24 mouse cellular contexts compared by ENCODE assay signal in the genomic region with DNA sequence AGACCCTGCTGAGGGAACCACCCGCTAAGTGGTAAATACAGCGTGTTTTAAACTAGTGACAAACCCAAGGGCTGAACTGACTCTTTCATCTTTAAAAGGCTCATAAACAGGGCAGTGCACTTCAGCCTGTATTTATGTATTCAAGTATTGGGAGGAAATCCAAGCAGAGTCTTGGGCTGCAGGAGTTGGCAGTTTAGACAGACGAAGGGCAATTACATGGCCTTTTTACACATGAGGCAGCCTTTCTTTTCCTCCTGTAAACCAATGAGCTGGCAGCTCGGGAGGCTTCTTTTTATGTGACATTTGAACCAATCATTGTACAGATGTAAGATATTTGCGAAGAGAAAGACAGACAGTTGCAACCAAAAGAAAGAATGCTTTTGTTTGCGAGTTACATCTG.
DNase-seq lines count a peak whose midpoint lies in the region; ATAC-seq and TF ChIP-seq lines count a peak whose summit lies in the region.
"Had no signal": no experiment of that assay in that cellular context is flagged by ENCODE, and none has a peak within 500 bp of the region (broad histone marks: within the 10 kb centered on the region; RNA-seq: fewer than 3 reads in every experiment).

No protein-coding gene starts in this region.

- ATAC-seq in lung, embryonic 16.5 days (ENCODE audit: low read depth), result peak; percentile 17; the same call in 1 of the 2 replicates
- no peak for ATAC-seq in limb, embryonic 13.5 days (ENCODE audit: low FRiP score, low read depth)
- ATAC-seq in hindbrain, embryonic 13.5 days (ENCODE audit: low FRiP score), result no peak
- ATAC-seq: CD4-positive, CD25-positive, alpha-beta regulatory T cell, adult 4 months; forebrain, embryonic 14.5 days; forebrain, postnatal 0 days had no signal

- no peak for DNase-seq in lung, postnatal 4 days
- DNase-seq in brain, embryonic 14.5 days (ENCODE audit: low read depth), result peak; percentile 22
- DNase-seq in limb, embryonic 10.5 days (ENCODE audit: low spot score), result no peak
- DNase-seq in frontal cortex, adult 2 months (ENCODE audit: extremely low spot score in 1 of 2, low spot score in 1 of 2), result no peak
- DNase-seq in left cerebral cortex, adult 9 months (ENCODE audit: low spot score in 2 of 2), result no peak
- DNase-seq: adrenal gland, postnatal 10 days; adrenal gland, postnatal 36 days; cerebellum, adult 11 months; cerebellum, adult 2 months; cerebellum, adult 9-11 months; cerebellum, postnatal 25 days; forebrain, postnatal 0 days; gastrocnemius, postnatal 25 days; heart, adult 18-20 months; heart, postnatal 14 days; heart, postnatal 4 days had no signal

- peaks cover 2% of the 10 kb centered on the region; the same call in 1 of the 2 replicates for H3K4me1 ChIP-seq in lung, embryonic 16.5 days (replicated peaks; ENCODE audit: control insufficient read depth, insufficient read depth, low read length)
- H3K4me1 ChIP-seq in limb, embryonic 10.5 days, result peaks cover 9% of the 10 kb centered on the region
- H3K4me1 ChIP-seq in limb, embryonic 13.5 days, result peaks cover 14% of the 10 kb centered on the region
- no peaks in the 10 kb centered on the region for H3K4me1 ChIP-seq in hindbrain, embryonic 13.5 days (replicated peaks)
- H3K4me1 ChIP-seq: heart, embryonic 13.5 days; hindbrain, embryonic 15.5 days had no signal

- no peak for TF ChIP-seq CTCF in brain, embryonic 14.5 days (IDR thresholded peaks at IDR 0.05; ENCODE audit: borderline replicate concordance, extremely low read depth, insufficient read depth, insufficient read length)

- H3K4me3 ChIP-seq in lung, embryonic 16.5 days (ENCODE audit: low read length), result no peak overlapping the region
- no peak overlapping the region for H3K4me3 ChIP-seq in limb, embryonic 10.5 days
- H3K4me3 ChIP-seq in limb, embryonic 13.5 days, result no peak overlapping the region
- no peak overlapping the region for H3K4me3 ChIP-seq in hindbrain, embryonic 13.5 days
- H3K4me3 ChIP-seq: embryonic facial prominence, embryonic 15.5 days; heart, embryonic 13.5 days; hindbrain, embryonic 15.5 days had no signal

- no peak overlapping the region for H3K27ac ChIP-seq in lung, embryonic 16.5 days (ENCODE audit: low read length)
- H3K27ac ChIP-seq in limb, embryonic 10.5 days, result 0 out of 2 replicates have a peak overlapping the region, but pooled peaks have one; percentile 6
- H3K27ac ChIP-seq in limb, embryonic 13.5 days, result no peak overlapping the region
- no peak overlapping the region for H3K27ac ChIP-seq in hindbrain, embryonic 13.5 days
- H3K27ac ChIP-seq: embryonic facial prominence, embryonic 15.5 days; heart, embryonic 13.5 days; hindbrain, embryonic 15.5 days had no signal

- WGBS in lung, embryonic 16.5 days, result 44% methylated on average over 6 of the region's 6 CpGs
- WGBS in limb, embryonic 10.5 days, result 54% methylated on average over 6 of the region's 6 CpGs
- 19% methylated on average over 6 of the region's 6 CpGs for WGBS in limb, embryonic 13.5 days
- 58% methylated on average over 6 of the region's 6 CpGs for WGBS in hindbrain, embryonic 13.5 days

- no peaks in the 10 kb centered on the region for H3K27me3 ChIP-seq in lung, embryonic 16.5 days (ENCODE audit: control insufficient read depth, insufficient read depth, low read depth, low read length)
- peaks cover 4% of the 10 kb centered on the region; the same call in 1 of the 2 replicates for H3K27me3 ChIP-seq in limb, embryonic 10.5 days (ENCODE audit: low read depth, poor library complexity, severe bottlenecking)
- H3K27me3 ChIP-seq in limb, embryonic 13.5 days, result no peaks in the 10 kb centered on the region
- no peaks in the 10 kb centered on the region for H3K27me3 ChIP-seq in hindbrain, embryonic 13.5 days
- H3K27me3 ChIP-seq: embryonic facial prominence, embryonic 15.5 days; hindbrain, embryonic 15.5 days had no signal

- H3K9me3 ChIP-seq in lung, embryonic 16.5 days (ENCODE audit: control insufficient read depth, low read length), result no peaks in the 10 kb centered on the region
- H3K9me3 ChIP-seq in limb, embryonic 10.5 days (replicated peaks), result 0 out of 2 replicates have a peak, but pooled peaks cover 2% of the 10 kb centered on the region
- H3K9me3 ChIP-seq in limb, embryonic 13.5 days, result no peaks in the 10 kb centered on the region
- no peaks in the 10 kb centered on the region for H3K9me3 ChIP-seq in hindbrain, embryonic 13.5 days
- H3K9me3 ChIP-seq: embryonic facial prominence, embryonic 15.5 days; heart, embryonic 13.5 days; hindbrain, embryonic 15.5 days had no signal

- no peak for TF ChIP-seq POLR2A in brain, embryonic 14.5 days (IDR thresholded peaks at IDR 0.05; ENCODE audit: borderline replicate concordance, extremely low read depth, insufficient read depth, insufficient read length, poor library complexity, severe bottlenecking)

- no peak overlapping the region for H3K9ac ChIP-seq in lung, embryonic 16.5 days (ENCODE audit: low read length)
- no peak overlapping the region for H3K9ac ChIP-seq in limb, embryonic 13.5 days
- no peak overlapping the region for H3K9ac ChIP-seq in hindbrain, embryonic 13.5 days
- H3K9ac ChIP-seq: embryonic facial prominence, embryonic 15.5 days; forebrain, postnatal 0 days; heart, embryonic 13.5 days; hindbrain, embryonic 15.5 days had no signal

- no peaks in the 10 kb centered on the region for H3K36me3 ChIP-seq in lung, embryonic 16.5 days (ENCODE audit: control insufficient read depth, insufficient read depth, low read length)
- H3K36me3 ChIP-seq in limb, embryonic 10.5 days, result no peaks in the 10 kb centered on the region
- H3K36me3 ChIP-seq in limb, embryonic 13.5 days, result no peaks in the 10 kb centered on the region
- H3K36me3 ChIP-seq in hindbrain, embryonic 13.5 days, result no peaks in the 10 kb centered on the region
- H3K36me3 ChIP-seq: embryonic facial prominence, embryonic 15.5 days; heart, embryonic 13.5 days; hindbrain, embryonic 15.5 days had no signal

- H3K4me2 ChIP-seq in lung, embryonic 16.5 days (ENCODE audit: low read depth, low read length), result no peak overlapping the region
- 0 out of 2 replicates have a peak overlapping the region, but pooled peaks have one; percentile 11 for H3K4me2 ChIP-seq in limb, embryonic 13.5 days (replicated peaks)
- H3K4me2 ChIP-seq in hindbrain, embryonic 13.5 days, result no peak overlapping the region
- H3K4me2 ChIP-seq: embryonic facial prominence, embryonic 15.5 days; heart, embryonic 13.5 days; hindbrain, embryonic 15.5 days had no signal
